Mouse (Mus musculus) MN1 (cell line): ENCODE data around the gene Magi2.
"Not testable (repeated sequence)": the region's sequence is repeated elsewhere in the genome, so short reads cannot be mapped to it uniquely, and the experiment has no call there.

Source experiments
- DNase-seq: peaks from one replicate; pipeline ENCODE4 v3.0.0-alpha.2; 2016; ENCODE audit warnings: low spot score

The Magi2 gene

DNA sequence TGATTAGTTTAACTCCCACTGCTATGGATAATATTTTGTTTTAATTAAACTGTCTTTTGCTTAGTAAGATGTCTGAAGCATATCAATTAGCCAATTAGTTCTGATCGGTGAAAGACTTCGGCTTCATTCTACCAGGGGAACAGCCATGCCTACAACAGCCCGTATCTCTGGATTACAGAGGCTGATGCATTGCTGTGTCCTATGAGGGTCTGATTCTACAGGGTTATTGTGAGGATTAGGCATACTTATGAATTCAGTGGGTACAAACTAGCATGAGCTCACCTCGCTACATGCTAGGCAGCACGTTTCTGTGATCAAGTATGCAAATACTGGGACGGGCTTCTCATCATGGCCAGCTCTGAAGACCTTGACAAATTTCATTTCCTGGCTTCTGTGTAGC, 1022.5 kb downstream of the Magi2 start:
- DNase-seq: no peak

DNA sequence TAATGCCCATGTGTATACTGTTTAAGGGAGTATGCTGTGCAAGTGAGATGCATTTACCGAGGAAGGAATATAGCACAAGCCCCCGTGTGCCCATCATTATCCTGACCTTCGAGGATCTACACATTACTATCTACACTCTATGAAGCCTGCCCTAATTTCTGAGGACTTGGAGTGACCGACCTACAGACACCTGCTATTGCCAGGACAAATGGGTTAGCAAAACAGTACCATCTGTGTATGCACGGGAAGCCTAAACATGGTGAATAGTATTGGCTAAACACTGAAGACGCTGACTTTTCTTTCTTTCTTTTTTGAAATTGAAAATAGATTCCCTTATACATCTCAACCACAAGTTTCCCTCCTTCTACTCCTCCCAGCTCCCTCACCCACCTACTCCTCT, 1024.7 kb downstream of the Magi2 start:
- no peak for DNase-seq

DNA sequence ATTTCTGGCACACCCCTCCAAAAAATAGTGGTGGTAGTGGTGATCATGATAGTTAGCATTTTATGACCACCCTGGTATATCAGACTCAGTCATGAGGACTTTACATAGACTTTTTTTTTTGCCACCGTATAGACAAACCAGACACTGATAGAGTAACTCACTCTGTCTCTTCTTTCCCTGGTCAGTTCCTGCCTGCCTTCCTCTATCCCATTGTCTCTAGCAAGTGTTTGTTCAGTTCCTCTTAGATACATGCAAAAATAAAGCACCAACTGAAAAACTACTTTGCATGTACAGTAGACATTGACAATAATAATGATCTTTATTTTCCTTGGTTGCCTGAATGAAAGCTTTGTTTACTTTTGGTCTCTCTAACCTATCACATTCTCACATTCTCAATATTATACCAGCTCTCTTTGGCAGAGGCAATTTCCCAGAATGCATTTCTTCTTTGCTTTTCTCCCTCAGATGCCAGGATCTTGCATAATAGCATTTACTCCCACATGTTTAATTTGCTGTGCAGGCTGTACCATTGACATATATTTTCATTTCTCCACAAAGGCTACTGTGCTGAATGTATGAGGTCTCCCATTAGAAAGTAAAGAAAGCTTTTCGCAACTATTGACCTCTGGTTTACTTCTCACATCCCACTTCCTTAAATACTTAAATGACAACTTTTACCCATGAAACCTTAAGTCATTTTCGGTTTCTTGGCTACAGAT, 1029.5 kb downstream of the Magi2 start:
- no peak for DNase-seq

DNA sequence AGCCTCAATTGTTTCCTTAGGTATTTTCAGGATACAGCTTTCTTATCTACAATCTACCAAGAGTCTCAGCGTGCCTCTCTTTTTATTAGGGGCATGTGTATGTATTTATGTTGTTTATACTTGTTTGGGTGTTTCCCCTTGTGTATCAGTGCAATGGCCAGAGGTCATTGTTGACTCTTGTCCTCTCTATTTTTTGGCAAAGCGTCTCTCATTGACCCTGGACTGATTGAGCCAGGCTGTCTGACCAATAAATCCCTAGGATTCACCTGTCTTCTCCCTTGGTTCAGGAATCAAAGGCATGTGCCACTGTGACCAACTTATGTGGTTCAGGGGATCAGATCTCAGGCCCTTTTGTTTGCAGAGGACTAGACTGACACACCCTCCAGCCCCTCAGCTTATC, 1030.1 kb downstream of the Magi2 start:
- no peak for DNase-seq

DNA sequence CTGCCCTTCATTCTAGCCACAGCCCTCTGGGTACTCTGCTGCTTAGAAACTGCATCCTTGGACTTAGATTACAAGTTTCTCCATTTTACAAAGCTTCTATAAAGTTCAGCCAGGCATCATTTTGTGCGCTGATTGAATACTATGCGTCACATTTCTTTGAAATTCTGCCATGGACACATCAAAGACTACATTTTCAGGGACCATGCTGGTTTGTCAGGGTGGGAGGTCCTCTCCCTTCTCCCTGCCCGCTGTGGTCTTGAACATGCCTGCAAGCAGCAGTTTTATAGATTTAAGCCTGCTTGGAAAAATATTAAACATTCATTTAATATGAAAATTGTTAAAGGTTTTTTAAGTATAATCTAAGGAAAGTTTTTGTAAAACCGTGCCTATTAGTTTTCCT, 1030.6 kb downstream of the Magi2 start:
- DNase-seq: no peak

DNA sequence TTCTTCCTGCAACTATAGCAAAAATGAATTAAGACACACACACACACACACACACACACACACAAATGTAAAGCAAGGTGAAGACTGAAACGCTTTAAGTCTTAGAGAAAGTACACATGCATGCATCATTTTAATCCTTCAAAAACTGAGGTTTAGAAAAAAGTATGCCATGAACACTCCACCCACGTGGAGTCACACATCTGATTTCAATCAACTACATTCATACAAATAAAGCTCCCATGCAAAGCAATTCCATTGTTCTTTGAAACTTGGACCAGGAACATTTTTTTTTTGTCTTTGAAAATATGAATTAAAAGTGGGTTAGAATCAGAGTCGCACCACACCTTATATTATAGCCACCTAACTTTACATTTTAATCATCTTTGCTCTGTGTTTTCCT, 1032.9 kb downstream of the Magi2 start:
- no peak for DNase-seq

DNA sequence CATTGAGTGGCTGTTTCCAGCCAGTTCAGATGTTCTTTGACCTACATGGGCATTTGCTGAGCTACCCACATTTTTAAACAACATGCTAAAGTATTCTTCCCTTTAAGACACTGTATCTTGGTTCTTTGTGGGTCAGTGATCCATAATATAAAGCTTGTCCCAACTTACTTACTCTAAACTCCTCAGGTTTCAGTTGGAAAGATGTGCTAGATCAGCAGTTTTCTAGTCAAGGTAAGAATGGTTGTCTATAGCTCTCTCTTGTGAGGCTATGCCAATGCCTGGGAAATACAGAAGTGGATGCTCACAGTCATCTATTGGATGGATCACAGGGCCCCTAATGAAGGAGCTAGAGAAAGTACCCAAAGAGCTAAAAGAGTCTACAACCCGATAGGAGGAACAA, 1045.8 kb downstream of the Magi2 start:
- DNase-seq: not testable (repeated sequence)

DNA sequence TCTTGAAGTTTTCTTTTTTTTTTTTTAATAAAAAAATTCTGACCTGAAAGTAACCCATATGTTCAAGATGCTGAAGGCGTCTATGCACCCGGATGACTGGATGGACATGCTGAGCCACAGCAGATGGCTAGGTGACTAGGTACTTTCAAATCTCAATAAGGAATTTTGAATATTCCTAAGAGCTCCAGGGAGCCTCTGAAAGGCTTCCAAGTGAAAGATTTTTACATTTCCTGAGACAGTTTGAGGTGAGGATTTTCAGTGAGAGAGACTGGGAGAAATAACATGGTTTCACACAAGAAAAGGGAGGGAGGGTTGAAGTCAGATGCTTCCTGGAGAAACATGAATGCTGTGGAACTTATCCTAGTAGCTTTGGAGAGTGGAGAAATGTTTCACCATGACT, 1048.8 kb downstream of the Magi2 start:
- DNase-seq: no peak

DNA sequence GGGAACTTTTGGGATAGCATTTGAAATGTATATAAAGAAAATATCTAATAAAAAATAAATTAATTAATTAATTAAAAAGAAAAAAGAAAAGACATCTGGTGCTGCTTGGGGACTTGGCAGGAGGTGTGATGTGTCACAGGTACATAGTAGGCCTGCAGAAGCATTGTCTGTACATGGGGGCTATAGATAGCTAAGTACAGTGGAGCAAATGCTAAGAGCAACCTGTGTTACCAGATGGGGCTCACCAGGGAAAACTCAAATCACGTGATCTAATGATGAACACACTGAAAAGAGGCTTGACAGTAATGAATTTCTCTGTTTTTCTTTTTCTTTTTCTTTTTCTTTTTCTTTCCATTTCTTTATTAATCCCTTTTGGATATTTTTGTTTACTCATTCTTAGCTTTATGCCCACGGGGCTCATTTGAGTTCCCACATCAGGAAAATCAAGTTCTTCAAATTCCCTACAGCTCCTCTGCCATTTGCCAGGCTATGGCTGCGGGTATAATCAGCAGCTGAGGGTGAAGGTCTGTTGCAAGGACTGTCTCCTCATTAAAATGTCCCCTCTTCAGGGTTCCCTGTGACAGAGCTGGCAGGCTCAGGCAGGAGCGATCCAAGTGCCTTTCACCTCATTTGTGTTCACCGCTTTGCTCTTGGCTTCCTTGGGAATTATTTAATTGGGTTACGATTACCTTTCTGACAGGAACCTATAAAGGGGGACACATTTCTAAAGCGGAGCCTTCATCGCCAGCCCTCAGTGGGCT, 1058.4 kb downstream of the Magi2 start:
- DNase-seq: no peak

DNA sequence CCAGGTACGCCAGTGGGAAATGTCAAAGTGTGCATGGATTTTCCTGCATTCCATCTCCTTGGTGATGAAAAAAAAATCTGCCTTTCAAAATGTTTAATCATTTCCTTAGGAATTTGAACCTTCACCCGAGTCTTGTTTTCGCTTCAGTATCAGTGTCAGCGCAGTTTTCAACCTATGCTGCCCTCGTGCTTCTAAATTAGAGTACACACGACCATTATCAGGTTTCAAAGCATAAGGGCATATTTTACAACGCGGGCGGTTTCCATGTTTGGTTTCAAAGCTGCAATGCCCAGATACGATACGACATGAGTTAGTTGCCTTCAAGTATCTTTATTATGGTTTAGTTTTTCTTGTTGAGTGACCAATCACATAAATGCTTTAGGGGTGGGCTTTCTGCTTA, 1067.7 kb downstream of the Magi2 start:
- DNase-seq: no peak

DNA sequence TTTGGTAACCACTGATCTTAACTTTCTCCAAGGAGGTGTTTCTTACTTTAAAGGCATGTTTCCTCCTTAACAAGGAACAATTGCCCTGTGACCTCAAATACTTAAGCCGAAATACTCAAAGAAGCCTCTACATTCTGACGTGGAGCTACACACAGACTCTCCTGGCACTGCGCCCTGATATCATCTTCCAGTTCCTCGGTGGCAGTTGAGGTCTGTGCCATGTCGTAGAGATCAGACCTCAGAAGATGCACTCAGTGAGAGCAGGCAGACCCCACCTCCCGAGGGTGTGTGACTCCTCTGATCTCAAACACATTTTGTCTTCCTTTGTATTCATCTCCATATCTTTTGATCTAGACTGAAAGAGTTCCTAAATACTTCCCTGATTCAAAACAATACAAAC, 1073.0 kb downstream of the Magi2 start:
- no peak for DNase-seq

DNA sequence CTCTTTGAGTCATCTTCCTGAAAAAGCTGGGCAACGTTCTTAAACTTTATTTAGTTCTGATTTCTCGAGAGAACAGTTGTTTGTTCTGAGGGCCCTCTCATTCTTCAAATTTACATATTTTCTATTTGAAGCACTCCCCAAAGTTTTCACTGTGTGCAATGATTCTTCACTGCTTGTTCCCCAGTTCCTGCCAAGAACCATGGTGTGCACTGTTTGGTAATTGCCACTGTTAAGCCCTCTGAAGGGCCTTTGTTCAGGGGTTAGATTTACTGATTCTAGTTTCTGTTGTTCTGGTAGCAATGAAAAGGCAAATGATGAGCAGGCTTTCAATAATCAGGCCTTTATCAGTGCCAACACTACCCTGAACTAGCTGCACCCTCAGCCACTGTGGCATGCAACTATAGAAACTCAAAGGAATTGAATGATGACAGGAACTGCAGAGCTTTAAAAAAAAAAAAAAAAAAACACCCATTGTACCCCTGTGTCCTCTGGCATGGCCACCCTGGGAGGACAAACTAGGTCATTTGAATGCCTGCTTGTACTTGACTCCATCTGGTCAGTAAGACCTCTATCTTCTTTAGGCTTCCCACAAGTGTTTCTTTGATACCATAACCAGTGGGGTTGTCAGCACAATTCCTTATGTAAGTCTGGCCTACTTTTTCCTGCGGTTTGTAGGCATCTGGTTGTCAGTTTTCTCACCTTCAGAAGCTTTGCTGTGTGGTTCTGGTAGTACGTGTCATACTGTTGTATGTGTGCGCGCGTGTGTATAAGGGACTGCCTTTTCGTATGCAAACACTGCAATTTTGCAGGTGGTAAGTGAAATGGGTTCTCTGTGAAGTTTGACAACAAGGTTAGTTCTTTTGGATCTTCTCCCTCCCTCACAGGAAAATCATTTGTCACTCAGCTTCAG, 1076.5 kb downstream of the Magi2 start:
- no peak for DNase-seq

DNA sequence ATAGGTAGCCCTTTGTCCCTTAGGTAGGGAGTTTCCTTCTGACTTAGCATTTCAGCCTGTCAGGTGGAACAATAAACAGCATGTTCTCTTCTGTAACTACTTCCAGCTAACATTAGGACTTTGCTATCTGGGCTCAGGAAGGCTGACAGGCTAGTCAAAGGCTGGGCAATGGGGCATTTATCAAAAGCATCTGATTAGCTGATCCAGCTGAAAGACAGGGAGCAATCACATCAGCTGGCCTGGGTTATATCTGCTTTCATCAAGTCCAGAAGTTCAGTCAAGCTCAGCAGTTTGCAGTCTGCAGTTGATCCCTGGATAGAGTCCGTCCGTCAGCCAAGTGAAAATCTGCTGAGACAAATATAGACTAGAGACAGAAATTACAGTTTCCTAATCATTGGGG, 1094.1 kb downstream of the Magi2 start:
- DNase-seq: no peak

DNA sequence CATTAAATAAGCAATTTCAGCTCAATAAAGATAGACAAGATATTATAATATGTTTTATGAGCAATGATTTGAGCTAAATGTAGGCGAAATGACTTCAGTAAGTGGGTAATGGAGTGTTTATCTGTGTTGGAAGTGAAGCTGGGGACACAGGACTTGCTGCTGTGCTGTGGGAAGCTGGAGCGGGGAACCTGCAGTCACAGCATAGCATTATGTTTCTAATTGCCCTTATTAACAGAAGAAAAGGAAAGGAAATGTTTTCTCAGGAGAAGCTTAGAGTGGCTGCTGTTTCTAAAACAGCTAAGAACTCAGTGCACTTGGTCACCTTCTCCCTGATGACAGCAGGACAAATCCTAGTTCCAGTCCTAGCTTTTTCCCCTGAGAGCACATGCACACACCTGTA, 1098.5 kb downstream of the Magi2 start:
- no peak for DNase-seq

DNA sequence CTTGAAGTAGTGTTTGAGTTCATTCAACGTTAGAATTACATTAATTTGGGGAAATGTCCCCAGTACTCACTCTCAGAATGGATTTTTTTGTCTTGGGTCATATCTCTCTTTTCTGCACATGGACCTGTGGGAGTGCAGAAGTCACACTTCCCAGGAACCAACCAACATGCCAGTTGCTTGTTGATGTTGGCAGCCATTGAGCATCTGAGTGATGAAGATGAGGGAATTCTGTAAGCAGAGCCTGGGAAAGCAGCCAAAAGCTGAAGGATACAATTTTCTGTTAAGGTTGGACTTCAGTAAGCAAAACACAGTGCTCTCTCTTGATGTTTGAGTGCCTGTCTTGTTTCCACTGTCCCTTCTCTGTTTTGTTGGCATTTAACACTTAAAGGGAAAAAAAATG, 1102.1 kb downstream of the Magi2 start:
- no peak for DNase-seq

DNA sequence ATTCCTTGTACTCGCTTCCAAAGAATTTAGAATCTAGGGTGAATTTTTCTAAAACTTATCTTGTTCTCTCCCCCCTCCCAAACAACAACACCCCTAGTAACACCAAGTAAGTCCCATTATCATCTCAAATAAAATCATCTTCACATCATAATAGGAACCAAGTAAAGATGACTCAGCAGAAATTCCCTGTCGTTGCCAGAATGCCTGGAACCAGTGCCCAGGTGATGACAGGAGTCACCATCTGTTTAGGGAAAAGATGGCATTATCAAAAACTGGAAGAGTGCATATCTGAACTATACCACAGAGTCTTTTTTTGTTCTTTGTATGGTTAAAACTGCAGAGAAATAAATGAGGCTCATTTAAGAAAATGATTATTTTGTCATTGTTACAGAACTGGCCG, 1103.2 kb downstream of the Magi2 start:
- DNase-seq: no peak

DNA sequence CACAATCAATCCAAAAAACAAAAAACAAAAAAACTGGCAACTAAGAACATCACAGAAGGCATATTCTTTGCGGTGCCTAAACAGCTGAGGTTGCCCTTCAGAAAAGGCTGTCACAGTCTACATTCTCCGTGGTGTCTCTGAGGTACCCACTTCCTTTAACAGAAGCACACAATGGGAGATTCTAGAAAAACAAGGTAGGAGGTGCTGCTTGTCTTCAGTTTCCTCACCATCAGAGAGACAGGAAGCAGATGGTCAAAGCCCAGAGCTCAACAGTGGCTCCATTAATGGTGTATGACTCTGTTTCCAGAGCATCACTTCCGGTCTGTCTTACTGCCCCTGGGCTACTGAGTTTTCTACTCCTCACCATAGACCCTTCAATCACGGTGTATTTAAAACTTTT, 1105.7 kb downstream of the Magi2 start:
- no peak for DNase-seq

DNA sequence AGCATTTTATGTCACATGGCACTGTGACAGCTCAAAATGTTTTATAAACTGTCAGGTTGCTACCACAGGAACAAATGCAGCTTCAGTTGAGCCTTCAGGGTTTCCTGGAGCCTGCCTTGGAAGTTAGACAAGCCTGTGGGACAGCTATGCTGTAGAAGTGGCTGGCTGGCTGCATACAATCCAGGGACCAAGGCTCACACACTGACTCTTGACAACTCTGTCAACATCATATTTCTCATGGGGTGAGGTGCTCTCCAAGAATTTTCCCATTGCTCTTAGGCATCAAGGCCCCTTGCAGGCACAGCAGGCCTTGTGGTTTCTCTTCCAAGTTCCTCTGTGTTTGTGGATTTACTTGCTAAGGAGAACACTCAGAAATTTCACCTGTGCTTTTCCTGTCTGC, 1107.7 kb downstream of the Magi2 start:
- DNase-seq: no peak

DNA sequence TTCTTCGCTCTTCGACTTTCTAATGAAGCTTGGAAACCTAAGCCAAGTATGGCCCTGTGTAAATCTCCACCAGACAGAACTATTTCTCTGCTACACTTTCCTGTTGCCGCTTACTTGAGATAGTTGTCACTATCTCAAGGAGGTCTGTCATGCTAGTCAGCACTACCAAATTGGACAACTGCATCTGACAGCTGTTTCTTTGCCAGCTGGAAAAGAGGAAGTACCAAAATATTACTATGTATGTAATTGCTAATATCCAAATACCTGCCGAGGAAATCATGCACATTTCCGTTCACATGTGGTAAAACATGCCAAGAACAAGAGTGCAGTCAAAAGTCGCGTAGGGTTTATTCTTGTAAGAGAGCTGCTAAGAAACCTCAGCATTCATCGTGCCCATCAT, 1126.1 kb downstream of the Magi2 start:
- DNase-seq: no peak

DNA sequence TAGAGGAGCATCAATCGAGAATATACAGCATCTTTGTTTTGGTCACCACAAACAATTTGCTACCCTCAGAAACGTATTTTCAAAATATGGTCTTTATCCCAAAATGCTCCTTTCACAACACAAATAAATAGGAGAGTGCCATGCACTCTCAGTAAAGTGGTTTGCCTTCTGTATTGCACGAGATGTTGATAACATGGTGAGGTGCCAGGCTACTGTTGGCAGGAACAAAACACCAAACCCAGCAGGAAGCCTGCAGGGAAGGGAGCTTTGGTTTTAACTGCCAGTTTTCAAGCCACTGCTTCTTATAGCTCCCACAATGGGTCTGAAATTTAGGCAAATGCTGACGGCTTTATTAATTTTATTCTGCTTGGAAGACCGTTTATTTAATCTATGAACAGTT, 1131.6 kb downstream of the Magi2 start:
- DNase-seq: no peak

DNA sequence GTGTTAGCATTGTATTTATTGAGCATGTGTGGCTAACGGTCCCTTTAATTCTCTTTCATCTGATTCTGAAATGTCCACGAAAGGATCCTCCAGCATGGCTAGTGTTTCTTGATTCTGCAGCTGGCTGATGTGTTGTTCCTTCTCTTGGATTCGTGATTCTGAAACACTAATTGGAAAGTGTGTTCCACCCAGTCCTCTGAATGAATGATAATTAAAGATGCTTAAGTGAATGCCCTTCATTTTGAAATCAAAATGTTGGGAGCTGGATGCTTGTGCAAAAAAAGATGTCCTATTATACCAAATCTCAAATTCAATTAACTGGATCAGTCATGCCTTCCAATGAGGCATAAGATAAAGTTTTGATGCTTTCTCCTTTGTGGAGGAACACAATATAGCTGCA, 1132.2 kb downstream of the Magi2 start:
- DNase-seq: no peak

DNA sequence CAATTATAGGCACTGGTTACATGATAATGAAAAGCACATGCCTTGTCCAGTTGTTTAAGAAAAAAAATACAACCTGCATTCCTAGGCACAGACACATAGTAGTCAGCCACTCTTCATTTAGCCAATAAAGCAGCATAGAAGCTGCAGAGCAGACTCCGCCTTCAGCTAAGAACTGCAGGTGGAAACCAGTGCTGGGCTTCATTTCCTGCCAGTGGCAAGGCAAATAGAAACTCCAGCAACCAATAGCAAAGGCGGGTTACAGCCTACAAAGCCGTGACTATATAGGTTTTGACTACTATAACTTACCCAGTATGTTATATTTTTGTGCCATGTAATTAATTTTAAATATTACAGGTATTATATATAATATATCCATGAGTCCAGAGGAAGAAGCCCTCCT, 1135.3 kb downstream of the Magi2 start:
- DNase-seq: no peak

DNA sequence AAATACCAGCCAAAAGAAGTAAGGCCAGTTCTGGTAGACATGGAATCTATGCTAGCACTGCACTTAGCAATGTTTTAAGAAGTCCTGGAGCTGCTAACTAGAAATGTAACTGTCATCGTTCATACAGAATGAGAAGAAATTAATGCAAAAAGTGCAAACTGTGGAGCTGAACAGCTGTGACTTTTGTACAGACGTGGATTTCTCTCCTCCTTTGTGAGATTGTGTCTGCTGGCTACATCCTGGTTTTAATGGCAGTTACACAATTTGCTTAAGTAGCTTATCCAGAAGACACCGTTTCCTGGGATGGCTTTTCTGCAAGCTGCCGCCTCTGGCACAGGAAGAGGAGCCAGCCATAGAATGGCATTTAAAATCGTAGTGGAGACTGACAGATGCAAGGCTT, 1136.4 kb downstream of the Magi2 start:
- DNase-seq: no peak
